Mouse (Mus musculus): ENCODE measurements around the gene Piezo1. TPM values are rescaled to one million over a fixed set of nuclear protein-coding genes. Genes with fewer than 3 reads are reported as not detected.
A peak's percentile ranks its signal among the peaks of the same experiment; 100 is the strongest.

Piezo1 gene
- total RNA-seq, 2 experiments from 2014 or later, result 51.5 to 54.6 TPM

GRCm38 (mm10) chr8:122571750-122572267 lies 20.7 kb upstream of the Piezo1 start:
- no peak for DNase-seq (ENCODE audit: low spot score in 2 of 2)

- DNase-seq (ENCODE audit: low spot score in 2 of 2), result no peak
Measured at GRCm38 (mm10) chr8:122571153-122571552, 20.0 kb upstream of the Piezo1 start.

- no peak for DNase-seq (ENCODE audit: low spot score in 2 of 2)
Measured at GRCm38 (mm10) chr8:122569996-122570395, 18.9 kb upstream of the Piezo1 start.

DNA sequence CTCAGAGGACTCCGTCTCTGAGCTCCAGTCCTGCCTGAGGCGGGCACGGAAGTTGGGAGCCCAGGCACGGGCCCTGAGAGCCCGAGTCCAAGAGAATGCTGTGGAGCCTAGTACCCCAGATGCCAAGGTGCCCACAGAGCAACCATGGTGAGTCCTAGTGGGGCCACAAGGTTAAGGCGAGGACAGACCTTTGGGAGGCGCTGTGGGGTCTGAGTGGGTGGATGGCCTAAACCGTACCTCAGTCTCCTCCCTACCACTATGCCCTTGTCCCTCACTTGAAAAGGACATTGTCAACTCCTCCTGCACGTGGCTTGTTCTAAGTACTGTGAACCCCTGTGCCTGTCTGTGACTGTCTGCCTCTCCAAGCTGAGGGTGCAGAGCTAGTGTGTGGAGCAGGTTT lies 18.2 kb upstream of the Piezo1 start:
- no peak for DNase-seq (ENCODE audit: low spot score in 2 of 2)

DNA sequence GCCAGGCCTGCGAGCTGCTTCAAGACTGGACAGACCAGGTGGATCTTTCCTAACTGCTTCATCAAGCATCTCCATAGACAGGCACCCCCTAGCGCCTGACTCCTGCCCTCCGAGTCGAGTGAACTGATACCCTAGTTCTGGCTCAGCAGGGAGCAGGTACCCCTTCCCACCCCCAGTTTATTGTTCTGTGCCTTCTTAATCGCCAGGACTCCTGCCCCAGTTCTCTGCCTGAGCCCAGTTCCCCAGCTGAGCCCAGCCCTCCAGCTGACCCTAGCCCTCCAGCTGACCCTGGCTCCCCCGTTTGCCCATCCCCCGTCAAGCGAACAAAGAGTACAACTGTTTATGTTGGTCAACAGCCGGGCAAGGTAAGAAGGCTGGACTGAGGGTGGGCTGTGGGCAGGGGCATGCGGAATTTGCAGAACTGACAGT lies 17.8 kb upstream of the Piezo1 start:
- no peak for DNase-seq (ENCODE audit: low spot score in 2 of 2)

DNA sequence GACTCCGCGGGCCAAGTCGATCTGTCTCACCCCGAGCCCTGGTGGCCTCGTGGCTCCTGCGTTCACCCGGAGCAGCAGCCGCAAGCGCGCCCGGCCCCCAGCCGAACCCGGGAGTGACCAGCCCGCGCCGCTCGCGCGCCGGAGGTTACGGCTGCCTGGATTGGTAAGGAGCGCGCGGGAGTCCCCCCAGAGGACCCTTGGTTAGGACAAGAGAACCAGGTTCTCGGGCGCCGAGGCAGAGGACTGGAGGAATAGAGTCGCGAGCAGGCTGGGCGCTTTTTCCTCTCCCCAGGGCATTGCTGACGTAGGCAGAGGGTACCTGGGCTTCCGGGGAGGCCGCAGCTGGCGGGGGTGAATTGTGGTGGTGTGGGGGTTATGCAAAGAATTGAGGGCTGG lies 17.0 kb upstream of the Piezo1 start:
- DNase-seq (ENCODE audit: low spot score in 2 of 2), result no peak

DNA sequence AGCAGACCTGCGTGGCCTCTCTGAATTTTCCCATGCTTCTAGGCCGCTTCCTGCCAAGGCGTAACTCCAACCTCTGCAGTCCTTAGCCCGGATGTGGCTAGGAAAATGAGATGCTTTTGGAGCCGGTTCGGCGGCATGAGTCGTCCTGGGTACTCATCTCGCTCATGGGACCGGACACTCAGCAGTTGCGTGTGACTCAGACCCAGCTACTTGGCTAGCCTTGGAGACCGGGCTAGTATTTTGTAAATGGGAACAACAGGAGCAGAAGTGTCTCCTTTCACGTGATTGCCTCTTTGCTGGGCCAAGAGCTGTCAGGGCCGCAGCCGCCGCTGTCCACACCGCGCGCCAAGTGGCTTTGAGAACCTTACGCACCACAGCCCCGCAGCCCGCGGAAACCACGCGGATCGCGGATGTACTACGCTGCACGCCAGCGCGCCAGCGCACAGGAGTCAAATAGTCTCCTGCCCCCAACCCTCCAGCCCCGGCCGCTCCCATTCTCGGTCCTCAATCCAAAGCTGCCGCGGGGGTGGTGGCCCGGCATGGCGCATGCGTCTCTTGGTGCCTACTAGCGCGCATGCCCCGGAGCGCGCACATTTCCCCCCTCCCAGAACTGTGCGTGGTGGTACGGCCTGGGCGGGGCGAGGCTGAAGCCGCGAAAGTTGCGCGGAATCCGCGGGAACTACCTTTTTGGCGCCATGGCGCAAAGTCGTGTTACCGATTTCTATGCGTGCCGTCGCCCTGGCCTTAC lies 16.4 kb upstream of the Piezo1 start, which contains the start of gene Cdt1:
Gene Cdt1, plus strand, starts transcription at position 655 of the 748 bp plus-strand sequence.
- peak; percentile 93 to 96 for DNase-seq (ENCODE audit: low spot score in 2 of 2)

- DNase-seq (ENCODE audit: low spot score in 2 of 2), result no peak
Measured at GRCm38 (mm10) chr8:122566766-122567165, 15.6 kb upstream of the Piezo1 start.

DNA sequence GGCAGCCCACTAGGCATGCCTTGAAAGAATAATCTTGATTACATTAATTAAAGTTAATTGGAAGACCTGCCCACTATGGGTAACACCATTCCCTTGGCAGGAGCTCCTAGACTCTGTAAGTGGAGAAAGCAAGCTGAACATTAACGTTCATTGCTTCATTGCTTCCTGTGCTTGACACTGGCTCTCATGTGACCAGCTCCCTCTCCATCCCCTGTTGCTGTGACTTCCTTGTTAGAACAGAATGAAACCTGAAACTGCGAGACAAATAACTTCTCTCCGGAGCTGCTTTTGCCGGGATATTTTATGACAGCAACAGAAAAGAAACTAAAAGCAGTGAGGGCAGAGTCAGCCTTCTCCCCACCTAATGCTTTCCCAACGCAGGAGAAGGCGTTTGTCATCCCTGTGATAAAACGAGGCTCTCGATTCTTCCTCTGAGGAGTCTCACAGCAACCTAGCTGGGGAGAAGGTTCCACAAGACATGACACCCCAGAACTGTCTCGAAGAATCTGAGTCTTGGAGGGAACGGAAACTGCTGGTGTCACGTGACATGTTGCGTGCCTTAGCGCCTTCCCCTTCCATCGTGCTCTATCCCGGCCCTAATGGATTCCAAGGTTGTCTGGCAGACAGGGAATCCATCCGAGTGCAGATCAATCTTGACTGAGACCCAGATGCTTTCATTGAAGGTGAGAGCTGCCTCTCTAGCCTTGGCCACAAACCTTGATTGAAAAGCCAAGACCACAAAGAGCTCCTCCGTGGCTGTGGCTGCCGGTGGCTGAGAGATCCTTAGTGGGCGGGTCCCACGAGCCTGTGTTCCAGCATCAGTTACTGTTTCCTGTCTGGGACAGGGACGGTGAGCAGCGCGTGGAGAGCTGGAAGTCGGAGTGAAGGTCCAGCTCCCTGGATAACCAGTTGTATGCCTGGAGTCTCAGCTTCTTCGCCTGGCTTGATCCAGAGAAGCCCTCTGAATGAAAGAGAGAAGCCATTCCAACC lies 13.5 kb upstream of the Piezo1 start:
- no peak for DNase-seq (ENCODE audit: low spot score in 2 of 2)

- DNase-seq (ENCODE audit: low spot score in 2 of 2), result no peak
Measured at GRCm38 (mm10) chr8:122561199-122561598, 10.1 kb upstream of the Piezo1 start.

DNA sequence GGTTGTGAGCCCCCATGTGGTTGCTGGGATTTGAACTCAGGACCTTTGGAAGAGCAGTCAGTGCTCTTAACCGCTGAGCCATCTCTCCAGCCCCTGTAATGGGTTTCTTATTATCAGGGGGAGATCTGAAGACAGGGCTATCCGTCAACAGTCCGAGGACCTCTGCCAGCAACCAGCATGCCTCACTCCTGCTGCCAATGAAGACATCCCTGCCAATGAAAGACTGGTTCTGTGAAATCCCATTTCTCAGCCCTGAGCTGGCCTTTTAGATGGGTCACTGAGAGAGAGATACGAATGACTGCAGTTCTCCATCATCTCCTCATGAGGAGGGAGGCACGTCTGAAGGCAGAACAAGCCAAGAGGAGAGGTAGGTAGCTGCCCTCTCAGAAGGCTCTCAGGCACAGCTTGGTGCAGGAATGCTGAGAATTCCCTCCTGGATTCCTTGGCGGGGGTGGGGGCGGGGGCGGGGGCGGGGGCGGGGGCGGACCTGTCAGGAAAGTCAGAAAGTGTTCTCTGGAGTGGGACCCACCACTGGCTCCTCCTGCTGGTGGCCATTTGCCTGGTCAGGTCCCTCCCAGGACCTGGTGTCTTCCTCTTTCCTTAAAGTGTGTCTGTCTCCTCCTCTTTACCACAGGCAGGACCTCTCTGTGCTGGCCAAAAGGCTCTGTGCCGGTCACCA lies 7.7 kb upstream of the Piezo1 start:
- no peak for DNase-seq (ENCODE audit: low spot score in 2 of 2)

GRCm38 (mm10) chr8:122557248-122558038 lies 6.3 kb upstream of the Piezo1 start:
- DNase-seq (ENCODE audit: low spot score in 2 of 2), result no peak

DNA sequence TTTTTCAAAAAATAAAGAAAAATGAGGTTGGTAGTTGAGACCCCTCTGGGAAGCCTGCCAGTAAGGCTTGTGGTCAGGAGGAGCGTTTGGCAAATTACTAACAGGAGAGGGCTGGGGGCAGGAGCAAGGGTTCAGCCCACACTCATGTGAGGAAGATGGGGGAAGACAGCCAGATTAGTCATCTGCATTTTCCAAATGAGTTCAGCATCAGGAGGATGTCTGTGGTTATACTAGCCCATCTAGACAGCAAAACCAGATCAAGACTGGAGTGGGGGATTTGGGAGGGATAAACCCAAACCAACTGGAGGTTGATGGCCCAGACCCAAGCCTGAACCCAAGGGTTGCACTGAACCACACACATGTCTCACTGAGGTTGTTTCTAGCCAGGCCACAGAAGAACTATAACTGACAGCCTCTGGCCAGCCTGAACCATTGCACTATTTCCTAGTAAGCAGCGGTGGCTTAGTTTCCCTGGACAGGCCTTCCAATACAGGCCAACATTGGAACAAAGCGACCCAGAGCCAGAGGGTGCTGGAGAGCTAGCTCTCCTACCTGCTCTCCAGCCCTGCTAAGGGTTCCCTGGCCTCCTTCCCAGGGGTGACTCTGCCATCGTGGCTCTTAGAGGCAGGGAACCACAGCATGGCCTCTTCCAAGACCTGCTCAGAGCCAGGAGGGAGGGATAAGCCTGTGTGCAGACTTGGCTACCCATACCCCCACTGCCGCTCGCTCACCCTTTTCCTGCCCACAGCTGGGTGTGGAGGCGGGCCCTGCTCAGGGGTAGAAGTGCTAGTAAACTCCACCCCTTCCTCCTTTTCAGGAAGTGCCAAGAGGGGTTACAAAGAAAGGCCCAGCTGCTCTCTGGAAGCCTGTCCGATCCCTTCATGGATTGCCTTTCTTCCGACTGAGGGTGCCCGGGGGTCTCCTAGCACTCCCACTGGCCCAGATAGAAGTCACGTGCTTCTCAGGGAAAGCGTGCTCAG lies 5.2 kb upstream of the Piezo1 start:
- DNase-seq (ENCODE audit: low spot score in 2 of 2), result peak in 1 of 2 experiments; percentile 53

DNA sequence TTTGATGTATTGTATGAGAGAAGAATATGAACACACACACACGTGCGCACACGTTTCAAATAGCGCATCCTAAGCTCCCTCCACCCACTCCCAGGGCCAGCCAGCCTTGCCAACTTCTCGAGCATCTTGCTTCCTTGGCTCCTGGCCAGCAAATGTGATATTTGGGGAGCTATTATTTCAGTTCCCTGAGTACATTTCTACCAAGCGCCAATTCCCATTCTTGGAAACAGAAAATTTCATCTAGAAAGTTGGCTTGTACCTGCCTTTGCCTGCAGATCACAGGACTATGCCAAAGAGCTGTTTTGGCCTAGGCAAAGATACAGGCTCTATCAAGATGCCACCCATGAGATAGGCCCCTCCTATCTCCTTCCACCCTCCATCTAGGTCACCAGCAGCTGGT lies 3.7 kb upstream of the Piezo1 start:
- no peak for DNase-seq (ENCODE audit: low spot score in 2 of 2)

- DNase-seq (ENCODE audit: low spot score in 2 of 2), result peak in 1 of 2 experiments; percentile 50
Measured at GRCm38 (mm10) chr8:122550995-122551264, 199 bp downstream of the Piezo1 start.

DNA sequence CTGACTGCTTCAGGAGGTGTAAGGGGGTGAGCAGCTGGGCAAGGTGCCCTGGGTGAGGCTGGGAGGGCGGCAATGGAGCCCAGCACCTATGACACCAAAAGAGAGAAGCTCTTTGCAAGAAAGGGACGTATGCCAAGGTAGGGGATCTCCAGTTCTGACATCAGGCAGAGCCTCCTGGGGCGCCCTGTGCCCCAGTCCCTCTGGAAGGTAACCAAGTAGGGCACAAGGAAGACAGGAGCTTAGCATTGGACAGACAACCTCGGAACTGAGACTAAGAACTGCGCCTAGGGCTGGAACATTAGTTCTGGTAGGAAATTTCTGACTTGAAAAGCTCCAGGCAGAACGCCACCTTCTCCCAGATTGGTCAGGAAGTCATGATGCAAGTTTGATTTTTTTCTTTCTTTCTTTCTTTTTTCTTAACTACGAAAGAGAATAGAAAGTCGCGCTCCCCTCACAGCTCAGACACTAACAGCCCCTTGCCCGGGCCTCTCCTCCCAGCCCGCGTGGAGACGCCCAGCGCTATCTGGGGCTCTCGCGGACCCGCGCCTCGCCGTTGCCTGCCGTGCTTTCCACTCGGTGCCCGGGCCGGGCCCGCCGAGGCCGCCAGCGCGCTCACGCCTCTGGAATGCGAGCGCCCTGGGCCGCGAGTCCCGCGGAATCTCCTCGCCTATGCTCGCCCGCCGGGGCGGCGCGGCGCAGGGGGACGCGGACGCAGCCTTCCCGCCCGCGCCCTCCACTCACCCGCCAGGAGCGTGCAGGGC lies 715 bp downstream of the Piezo1 start:
- DNase-seq (ENCODE audit: low spot score in 2 of 2), result peak; percentile 68 to 70

GRCm38 (mm10) chr8:122548891-122549439 lies 2.2 kb downstream of the Piezo1 start:
- DNase-seq (ENCODE audit: low spot score in 2 of 2), result no peak

GRCm38 (mm10) chr8:122548331-122548730 lies 2.8 kb downstream of the Piezo1 start:
- no peak for DNase-seq (ENCODE audit: low spot score in 2 of 2)
